Mouse (Mus musculus) MEL (cell line): ENCODE data around the gene Klhl21. TPM values are rescaled to one million over a fixed set of nuclear protein-coding genes. Genes with fewer than 3 reads are reported as not detected.

Experiments used
- DNase-seq: peaks from one replicate; pipeline ENCODE4 v3.0.0; 2011; ENCODE audit warnings: low read depth, low spot score
- H3K27ac ChIP-seq: 2 replicates; pipeline ENCODE4 v1.5.1; 2012; ENCODE audit warnings: low read depth, mild to moderate bottlenecking, control low read depth, low read length, moderate library complexity; ENCODE audit not compliant: control insufficient read depth
- H3K27me3 ChIP-seq, 2 experiments: fragments of 150-350 bp in 1 of 2; sonication (generic) in 1 of 2; 2 replicates each; pipeline ENCODE4 v1.6.1; 2012; ENCODE audit warnings: low read length in 2 of 2, mild to moderate bottlenecking in 2 of 2, improper control_type of control experiment in 1 of 2, moderate library complexity in 1 of 2; ENCODE audit not compliant: insufficient read depth in 2 of 2, control insufficient read depth in 1 of 2
- H3K36me3 ChIP-seq, 2 experiments: 2 replicates each; pipeline ENCODE4 v1.6.1; 2012 to 2014; ENCODE audit warnings: low read length in 2 of 2, improper control_type of control experiment in 1 of 2, inconsistent platforms in 1 of 2, mild to moderate bottlenecking in 1 of 2; ENCODE audit not compliant: insufficient read depth in 2 of 2, control insufficient read depth in 1 of 2
- H3K4me1 ChIP-seq, 2 experiments: fragments of 150-350 bp in 1 of 2; sonication (generic) in 1 of 2; 2 replicates each; pipeline ENCODE4 v1.6.1; 2012; ENCODE audit warnings: low read length in 2 of 2, improper control_type of control experiment in 1 of 2, mild to moderate bottlenecking in 1 of 2; ENCODE audit not compliant: insufficient read depth in 2 of 2, control insufficient read depth in 1 of 2
- H3K4me3 ChIP-seq, 2 experiments: fragments of 150-350 bp in 1 of 2; sonication (generic) in 1 of 2; 2 replicates each; pipeline ENCODE4 v1.5.1; 2012; ENCODE audit warnings: low read depth in 2 of 2, low read length in 2 of 2, mild to moderate bottlenecking in 2 of 2, moderate library complexity in 2 of 2, control low read depth in 1 of 2, improper control_type of control experiment in 1 of 2; ENCODE audit not compliant: control insufficient read depth in 1 of 2, insufficient read depth in 1 of 2
- H3K79me2 ChIP-seq: 2 replicates; pipeline ENCODE4 v1.6.1; 2012; ENCODE audit warnings: mild to moderate bottlenecking, low read length, moderate library complexity; ENCODE audit not compliant: control insufficient read depth, poor library complexity, insufficient read depth
- H3K9ac ChIP-seq: 2 replicates; pipeline ENCODE4 v1.6.1; 2012; ENCODE audit warnings: low read depth, mild to moderate bottlenecking, control low read depth, low read length, moderate library complexity; ENCODE audit not compliant: control insufficient read depth, poor library complexity, severe bottlenecking
- H3K9me3 ChIP-seq: fragments of 150-350 bp; sonication (generic); replicated peaks from 2 replicates; pipeline ENCODE4 v1.6.1; 2012; ENCODE audit warnings: mild to moderate bottlenecking, low read length, improper control_type of control experiment, moderate library complexity; ENCODE audit not compliant: insufficient read depth
- CHD1 ChIP-seq: IDR thresholded peaks from 2 replicates; pipeline ENCODE4 v1.6.1; 2012; ENCODE audit warnings: low read depth, mild to moderate bottlenecking, inconsistent platforms, low read length, improper control_type of control experiment
- CTCF ChIP-seq, 3 experiments: IDR thresholded peaks in 2 of 3; conservative IDR thresholded peaks in 1 of 3; 2 replicates each; pipeline ENCODE4 v1.5.1; 2011 to 2012; ENCODE audit warnings: low read length in 3 of 3, low read depth in 2 of 3, mild to moderate bottlenecking in 2 of 3, improper control_type of control experiment in 1 of 3, inconsistent platforms in 1 of 3, mixed read lengths in 1 of 3, moderate library complexity in 1 of 3; ENCODE audit not compliant: control insufficient read depth in 1 of 3, insufficient read depth in 1 of 3, poor library complexity in 1 of 3, severe bottlenecking in 1 of 3
- EP300 ChIP-seq, 2 experiments: IDR thresholded peaks; 2 replicates each; pipeline ENCODE4 v1.6.1; 2011; ENCODE audit warnings: improper control_type of control experiment in 2 of 2, low read length in 2 of 2, low read depth in 1 of 2, mild to moderate bottlenecking in 1 of 2
- GABPA ChIP-seq: IDR thresholded peaks from 2 replicates; pipeline ENCODE4 v1.6.1; 2012; ENCODE audit warnings: low read depth, mild to moderate bottlenecking, inconsistent platforms, low read length, improper control_type of control experiment, moderate library complexity
- GATA1 ChIP-seq: IDR thresholded peaks from 2 replicates; pipeline ENCODE4 v1.6.1; 2011; ENCODE audit warnings: low read depth, low read length, improper control_type of control experiment
- HCFC1 ChIP-seq: IDR thresholded peaks from 2 replicates; pipeline ENCODE4 v1.6.1; 2012; ENCODE audit warnings: low read depth, mild to moderate bottlenecking, inconsistent platforms, low read length, improper control_type of control experiment, moderate library complexity
- JUND ChIP-seq: IDR thresholded peaks from 2 replicates; pipeline ENCODE4 v1.6.1; 2011; ENCODE audit warnings: low read depth, mild to moderate bottlenecking, improper control_type of control experiment, low read length
- KAT2A ChIP-seq: conservative IDR thresholded peaks from 2 replicates; pipeline ENCODE4 v1.6.1; 2012; ENCODE audit warnings: low read depth, low read length, improper control_type of control experiment, inconsistent platforms
- MAFK ChIP-seq: IDR thresholded peaks from 2 replicates; pipeline ENCODE4 v1.6.1; 2011; ENCODE audit warnings: low read depth, mild to moderate bottlenecking, low read length, improper control_type of control experiment, borderline replicate concordance
- MAX ChIP-seq: IDR thresholded peaks from 2 replicates; pipeline ENCODE4 v1.6.1; 2011; ENCODE audit warnings: low read length, improper control_type of control experiment
- MAZ ChIP-seq: IDR thresholded peaks from 2 replicates; pipeline ENCODE4 v1.6.1; 2012; ENCODE audit warnings: low read depth, mild to moderate bottlenecking, inconsistent platforms, low read length, improper control_type of control experiment
- MEF2A ChIP-seq: IDR thresholded peaks from 2 replicates; pipeline ENCODE4 v1.6.1; 2014; ENCODE audit warnings: low read depth, mild to moderate bottlenecking, inconsistent platforms, low read length, improper control_type of control experiment; ENCODE audit not compliant: poor library complexity, insufficient replicate concordance, severe bottlenecking; ENCODE audit errors: extremely low read depth
- MXI1 ChIP-seq: IDR thresholded peaks from 2 replicates; pipeline ENCODE4 v1.6.1; 2011; ENCODE audit warnings: mild to moderate bottlenecking, low read depth, low read length, improper control_type of control experiment
- MYC ChIP-seq: IDR thresholded peaks from 2 replicates; pipeline ENCODE4 v1.6.1; 2011; ENCODE audit warnings: low read depth, mild to moderate bottlenecking, low read length, improper control_type of control experiment, moderate library complexity
- NELFE ChIP-seq: IDR thresholded peaks from 2 replicates; pipeline ENCODE4 v1.6.1; 2011; ENCODE audit warnings: low read depth, low read length, improper control_type of control experiment
- NRF1 ChIP-seq: IDR thresholded peaks from 2 replicates; pipeline ENCODE4 v1.6.1; 2014; ENCODE audit warnings: low read depth, mild to moderate bottlenecking, inconsistent platforms, low read length, improper control_type of control experiment, moderate library complexity; ENCODE audit not compliant: poor library complexity, insufficient read depth, severe bottlenecking
- POLR2A ChIP-seq, 2 experiments: IDR thresholded peaks; 2 replicates each; pipeline ENCODE4 v1.6.1; 2011 to 2012; ENCODE audit warnings: low read length in 2 of 2, mild to moderate bottlenecking in 2 of 2, control low read depth in 1 of 2, improper control_type of control experiment in 1 of 2, low read depth in 1 of 2, moderate library complexity in 1 of 2; ENCODE audit not compliant: control insufficient read depth in 1 of 2, insufficient read depth in 1 of 2, poor library complexity in 1 of 2
- POLR2AphosphoS5 ChIP-seq: IDR thresholded peaks from 2 replicates; pipeline ENCODE4 v1.6.1; 2012; ENCODE audit warnings: low read depth, borderline replicate concordance, mild to moderate bottlenecking, inconsistent platforms, low read length, moderate library complexity, mixed read lengths
- RAD21 ChIP-seq: IDR thresholded peaks from 2 replicates; pipeline ENCODE4 v1.6.1; 2011; ENCODE audit warnings: mild to moderate bottlenecking, low read depth, low read length, improper control_type of control experiment
- RCOR1 ChIP-seq: IDR thresholded peaks from 2 replicates; pipeline ENCODE4 v1.6.1; 2012; ENCODE audit warnings: low read depth, mild to moderate bottlenecking, inconsistent platforms, low read length, improper control_type of control experiment
- SIN3A ChIP-seq: IDR thresholded peaks from 2 replicates; pipeline ENCODE4 v1.6.1; 2012; ENCODE audit warnings: low read length, improper control_type of control experiment, inconsistent platforms
- SMC3 ChIP-seq: IDR thresholded peaks from 2 replicates; pipeline ENCODE4 v1.6.1; 2011; ENCODE audit warnings: low read depth, low read length, improper control_type of control experiment
- TAL1 ChIP-seq: IDR thresholded peaks from 2 replicates; pipeline ENCODE4 v1.6.1; 2012; ENCODE audit warnings: mild to moderate bottlenecking, inconsistent platforms, low read length, moderate library complexity, mixed read lengths
- TBP ChIP-seq: IDR thresholded peaks from 2 replicates; pipeline ENCODE4 v1.8.0; 2011; ENCODE audit warnings: low read depth, low read length, improper control_type of control experiment
- TCF12 ChIP-seq: IDR thresholded peaks from 2 replicates; pipeline ENCODE4 v1.6.1; 2014; ENCODE audit warnings: low read depth, mild to moderate bottlenecking, inconsistent platforms, low read length, improper control_type of control experiment, moderate library complexity
- USF1 ChIP-seq: IDR thresholded peaks from 2 replicates; pipeline ENCODE4 v1.6.1; 2014; ENCODE audit warnings: low read depth, mild to moderate bottlenecking, inconsistent platforms, low read length, improper control_type of control experiment, moderate library complexity
- polyA plus RNA-seq, 2 experiments: library from polyadenylated mRNA; stranded (reverse) in 1 of 2; unstranded in 1 of 2; fragments of >175 nt in 1 of 2; fragments of >200 nt in 1 of 2; gene quantifications; 2 replicates each; pipeline versions ENCODE4 v1.2.1 to v1.2.4; 2012; ENCODE audit warnings: low replicate concordance in 2 of 2, low read depth in 1 of 2; ENCODE audit not compliant: insufficient read length in 2 of 2, insufficient read depth in 1 of 2, missing spikeins in 1 of 2
- total RNA-seq: library from RNA; depleted of rRNA; stranded (reverse); fragments of 300-350 nt; gene quantifications from 2 replicates; pipeline ENCODE4 v1.2.3, GENCODE M21; 2012

Klhl21 gene
- total and polyA plus RNA-seq, 3 experiments, result 18.0 to 22.5 TPM; not detected in 1

DNA sequence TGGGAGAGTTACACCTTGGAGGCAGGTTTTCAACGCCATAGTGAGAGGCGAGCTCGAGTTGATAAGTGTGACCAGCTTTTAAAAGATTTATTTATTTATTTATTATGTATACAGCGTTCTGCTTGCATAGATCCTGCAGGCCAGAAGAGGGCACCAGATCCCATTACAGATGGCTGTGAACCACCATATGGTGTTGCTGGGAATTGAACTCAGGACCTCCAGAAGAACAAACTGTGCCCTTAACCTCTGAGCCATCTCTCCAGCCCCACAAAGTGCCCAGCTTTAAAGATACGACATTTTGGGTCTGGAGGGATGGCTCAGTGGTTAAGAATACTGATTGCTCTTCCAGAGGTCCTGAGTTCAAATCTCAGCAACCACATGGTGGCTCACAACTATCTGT, 20.5 kb downstream of the Klhl21 start:
- Histone ChIP-seq H3K27me3 (no peaks in the 10 kb centered on the region), H3K4me3 (no peak overlapping the region), H3K36me3 (peaks cover 0 to 15% of the 10 kb centered on the region in 2 experiments; a peak in 2 of 4 replicates), H3K27ac (no peak overlapping the region), H3K9me3 (no peaks in the 10 kb centered on the region), H3K4me1 (peaks cover 0 to 22% of the 10 kb centered on the region in 2 experiments; a peak in 3 of 4 replicates), H3K9ac (no peak overlapping the region)
- TF ChIP-seq SMC3 (peak; percentile 17; the same call in 1 of the 2 replicates), RAD21 (peak; percentile 13), NELFE (no peak), USF1 (no peak), SIN3A (peak; percentile 33; the same call in 1 of the 2 replicates), CTCF (IDR thresholded peaks at IDR 0.05 in 2 of 3, conservative IDR thresholded peaks at IDR 0.05 in 1 of 3; ENCODE audit: control insufficient read depth in 1 of 3, insufficient read depth in 1 of 3, low read depth in 2 of 3, low read length in 3 of 3, poor library complexity in 1 of 3, severe bottlenecking in 1 of 3) (peak; percentile 35 to 50 (median 42)), MYC (0 out of 2 replicates have a peak, but pooled peaks have one; percentile 20), NRF1 (no peak), TBP (peak; percentile 93)
- TF ChIP-seq, all 39 proteins: peak for 6
- H3K79me2 ChIP-seq, result peaks cover 29% of the 10 kb centered on the region
- DNase-seq, result peak; percentile 60

DNA sequence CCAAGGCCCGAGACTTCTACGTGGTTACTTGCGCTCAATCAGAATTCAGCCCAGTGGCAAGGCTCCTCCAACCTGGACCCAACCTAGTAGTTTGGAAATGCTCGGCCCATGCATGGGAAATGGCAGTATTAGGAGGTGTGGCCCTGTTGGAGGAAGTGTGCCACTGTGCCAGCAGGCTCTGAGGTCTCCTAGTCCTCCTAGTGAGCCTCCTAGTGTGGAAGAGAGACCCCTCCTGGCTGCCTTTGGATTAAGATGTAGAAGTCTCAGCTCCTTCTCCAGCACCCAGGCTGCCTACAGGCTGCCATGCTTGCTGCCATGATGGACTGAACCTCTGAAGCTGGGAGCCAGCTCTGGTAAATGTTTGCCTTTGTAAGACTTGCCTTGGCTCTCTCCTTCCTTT, 21.4 kb downstream of the Klhl21 start:
- peaks cover 0 to 17% of the 10 kb centered on the region in 2 experiments; a peak in 3 of 4 replicates for H3K4me1 ChIP-seq

DNA sequence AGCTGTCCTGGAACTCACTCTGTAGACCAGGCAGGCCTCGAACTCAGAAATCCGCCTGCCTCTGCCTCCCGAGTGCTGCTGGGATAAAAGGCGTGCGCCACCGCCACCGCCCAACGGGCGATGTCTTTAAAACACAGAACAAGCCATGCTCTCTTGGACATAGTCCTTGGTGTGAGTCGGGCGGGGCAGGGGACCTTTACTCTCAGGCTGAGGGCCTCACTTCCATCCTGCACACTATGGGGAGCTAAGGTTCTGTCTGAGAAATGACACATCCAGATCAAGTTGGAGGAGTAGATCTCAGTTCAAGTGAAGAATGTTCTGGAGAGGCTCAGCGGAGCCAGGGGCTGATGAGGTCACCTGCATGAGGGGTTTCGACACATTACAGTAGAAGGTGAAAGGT, 24.3 kb downstream of the Klhl21 start:
- Histone ChIP-seq H3K9me3 (no peaks in the 10 kb centered on the region), H3K4me3 (no peak overlapping the region), H3K27ac (no peak overlapping the region), H3K36me3 (no peaks in the 10 kb centered on the region), H3K27me3 (no peaks in the 10 kb centered on the region), H3K79me2 (no peaks in the 10 kb centered on the region), H3K9ac (no peak overlapping the region), H3K4me1 (no peaks in the 10 kb centered on the region)
- no peak for TF ChIP-seq TAL1
- no peak for TF ChIP-seq USF1
- TF ChIP-seq NRF1, result no peak
- TF ChIP-seq MYC, result no peak
- TF ChIP-seq GABPA, result no peak
- no peak for TF ChIP-seq CHD1
- TF ChIP-seq HCFC1, result no peak
- TF ChIP-seq POLR2AphosphoS5, result no peak
- TF ChIP-seq EP300 (IDR thresholded peaks at IDR 0.05; ENCODE audit: low read depth in 1 of 2, low read length in 2 of 2), result no peak
- TF ChIP-seq MEF2A, result no peak
- no peak for TF ChIP-seq MAZ
- TF ChIP-seq TCF12, result no peak
- TF ChIP-seq KAT2A, result no peak
- TF ChIP-seq POLR2A (IDR thresholded peaks at IDR 0.05; ENCODE audit: control insufficient read depth in 1 of 2, insufficient read depth in 1 of 2, low read depth in 1 of 2, low read length in 2 of 2, poor library complexity in 1 of 2), result no peak
- DNase-seq, result no peak

More for the DNA sequence above, 21.4 kb downstream of the Klhl21 start:
- TF ChIP-seq JUND (no peak), SMC3 (peak; percentile 35), MXI1 (no peak), KAT2A (no peak), GABPA (no peak), CTCF (IDR thresholded peaks at IDR 0.05 in 2 of 3, conservative IDR thresholded peaks at IDR 0.05 in 1 of 3; ENCODE audit: control insufficient read depth in 1 of 3, insufficient read depth in 1 of 3, low read depth in 2 of 3, low read length in 3 of 3, poor library complexity in 1 of 3, severe bottlenecking in 1 of 3) (peak in 1 of 3 experiments; percentile 37; a peak in 3 of 6 replicates), MAFK (no peak), RCOR1 (no peak), GATA1 (no peak), MAX (no peak), RAD21 (peak; percentile 7; the same call in 1 of the 2 replicates)
- TF ChIP-seq, all 39 proteins: peak for 3
- Histone ChIP-seq H3K36me3 (peaks cover 0 to 14% of the 10 kb centered on the region in 2 experiments; a peak in 2 of 4 replicates), H3K4me3 (no peak overlapping the region), H3K9me3 (no peaks in the 10 kb centered on the region), H3K27ac (no peak overlapping the region), H3K79me2 (peaks cover 23% of the 10 kb centered on the region), H3K9ac (no peak overlapping the region), H3K27me3 (no peaks in the 10 kb centered on the region)
- peak; percentile 45 for DNase-seq
